Comparison of ENCODE assay signal across 24 mouse cellular contexts in the genomic region with DNA sequence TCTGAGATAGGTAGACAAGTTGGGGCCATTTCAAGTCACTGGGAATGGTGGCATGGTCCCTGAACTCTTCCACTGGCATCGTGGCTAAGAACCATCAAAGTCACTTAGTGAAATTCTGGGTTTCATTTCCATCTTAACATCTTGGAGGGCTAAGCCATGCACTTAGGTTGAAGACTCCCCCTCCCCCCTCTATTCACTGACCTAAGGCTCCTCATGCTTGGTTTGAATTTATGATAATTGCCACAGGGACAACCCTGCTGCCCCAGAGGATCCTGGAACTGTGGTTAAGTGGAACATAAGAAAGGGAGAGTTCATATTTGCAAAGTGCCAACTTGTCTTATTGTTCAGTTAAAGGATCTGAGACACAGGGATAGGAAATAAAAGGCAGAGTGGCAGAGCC.
"Had no signal": no experiment of that assay in that cellular context is flagged by ENCODE, and none has a peak within 500 bp of the region (broad histone marks: within the 10 kb centered on the region; RNA-seq: fewer than 3 reads in every experiment).

No protein-coding gene starts in this region.

- H3K27ac ChIP-seq: gastrocnemius, adult 2 months; heart, embryonic 10.5 days; hindbrain, embryonic 13.5 days; hindbrain, embryonic 15.5 days; hindbrain, postnatal 0 days; kidney, embryonic 15.5 days; kidney, postnatal 0 days; limb, embryonic 13.5 days; limb, embryonic 15.5 days had no signal

- H3K9me3 ChIP-seq: heart, embryonic 10.5 days; heart, embryonic 12.5 days; hindbrain, embryonic 13.5 days; hindbrain, embryonic 15.5 days; kidney, embryonic 15.5 days; limb, embryonic 13.5 days; limb, embryonic 15.5 days had no signal

- H3K4me3 ChIP-seq: gastrocnemius, adult 2 months; heart, embryonic 10.5 days; heart, embryonic 12.5 days; hindbrain, embryonic 13.5 days; hindbrain, embryonic 15.5 days; kidney, embryonic 15.5 days; limb, embryonic 13.5 days; limb, embryonic 15.5 days had no signal

- H3K4me2 ChIP-seq: heart, embryonic 12.5 days; hindbrain, embryonic 13.5 days; hindbrain, embryonic 15.5 days; kidney, embryonic 15.5 days; limb, embryonic 13.5 days; limb, embryonic 15.5 days had no signal

- H3K9ac ChIP-seq: heart, embryonic 12.5 days; hindbrain, embryonic 13.5 days; hindbrain, embryonic 15.5 days; kidney, embryonic 15.5 days; limb, embryonic 13.5 days; limb, embryonic 15.5 days had no signal

- H3K36me3 ChIP-seq: heart, embryonic 10.5 days; heart, embryonic 12.5 days; hindbrain, embryonic 13.5 days; hindbrain, embryonic 15.5 days; kidney, embryonic 15.5 days; limb, embryonic 13.5 days; limb, embryonic 15.5 days had no signal

- DNase-seq: gastrocnemius, adult 2 months; gastrocnemius, postnatal 10 days; gastrocnemius, postnatal 25 days; heart, adult 18-20 months; heart, postnatal 10 days; heart, postnatal 4 days; kidney, adult 11 months; kidney, adult 2 months; kidney, adult 9 months; kidney, postnatal 14 days; kidney, postnatal 36 days; layer of hippocampus, adult 9-11 months; layer of hippocampus, postnatal 36 days; left cerebral cortex, postnatal 4 days had no signal

- H3K4me1 ChIP-seq: heart, embryonic 10.5 days; heart, embryonic 12.5 days; kidney, embryonic 15.5 days; limb, embryonic 13.5 days; limb, embryonic 15.5 days had no signal

- ATAC-seq: hindbrain, postnatal 0 days; intestine, embryonic 16.5 days had no signal

- H3K27me3 ChIP-seq: heart, embryonic 12.5 days; hindbrain, embryonic 13.5 days; hindbrain, embryonic 15.5 days; kidney, embryonic 15.5 days; limb, embryonic 13.5 days; limb, embryonic 15.5 days had no signal
